Mouse (Mus musculus) ovary, postnatal 10 days (tissue): ENCODE results near the gene Samd14.

Experiments used
- DNase-seq: peaks from one replicate; pipeline ENCODE4 v3.0.0; 2022; ENCODE audit warnings: low spot score

The Samd14 gene

DNA sequence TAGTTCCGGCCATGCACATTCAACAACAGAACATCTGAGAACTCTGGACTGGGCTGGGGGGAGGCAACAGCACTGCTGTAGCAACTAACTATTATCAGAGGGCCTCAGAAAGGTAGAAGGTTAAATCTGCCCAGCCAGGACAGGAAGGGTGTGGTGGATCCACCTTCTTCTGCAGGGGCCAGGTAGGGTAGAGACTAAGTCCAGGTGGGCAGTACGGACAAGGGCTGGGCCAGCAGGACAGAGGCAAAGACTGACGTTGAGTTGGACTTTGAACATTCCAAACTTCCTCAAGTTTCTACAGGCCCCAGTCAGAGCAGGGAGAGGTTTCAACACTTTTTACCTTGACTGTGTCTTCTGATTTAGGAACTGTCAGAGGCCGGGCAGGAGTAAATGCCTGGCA is 65.0 kb downstream of the Samd14 start:
- DNase-seq, result no peak

DNA sequence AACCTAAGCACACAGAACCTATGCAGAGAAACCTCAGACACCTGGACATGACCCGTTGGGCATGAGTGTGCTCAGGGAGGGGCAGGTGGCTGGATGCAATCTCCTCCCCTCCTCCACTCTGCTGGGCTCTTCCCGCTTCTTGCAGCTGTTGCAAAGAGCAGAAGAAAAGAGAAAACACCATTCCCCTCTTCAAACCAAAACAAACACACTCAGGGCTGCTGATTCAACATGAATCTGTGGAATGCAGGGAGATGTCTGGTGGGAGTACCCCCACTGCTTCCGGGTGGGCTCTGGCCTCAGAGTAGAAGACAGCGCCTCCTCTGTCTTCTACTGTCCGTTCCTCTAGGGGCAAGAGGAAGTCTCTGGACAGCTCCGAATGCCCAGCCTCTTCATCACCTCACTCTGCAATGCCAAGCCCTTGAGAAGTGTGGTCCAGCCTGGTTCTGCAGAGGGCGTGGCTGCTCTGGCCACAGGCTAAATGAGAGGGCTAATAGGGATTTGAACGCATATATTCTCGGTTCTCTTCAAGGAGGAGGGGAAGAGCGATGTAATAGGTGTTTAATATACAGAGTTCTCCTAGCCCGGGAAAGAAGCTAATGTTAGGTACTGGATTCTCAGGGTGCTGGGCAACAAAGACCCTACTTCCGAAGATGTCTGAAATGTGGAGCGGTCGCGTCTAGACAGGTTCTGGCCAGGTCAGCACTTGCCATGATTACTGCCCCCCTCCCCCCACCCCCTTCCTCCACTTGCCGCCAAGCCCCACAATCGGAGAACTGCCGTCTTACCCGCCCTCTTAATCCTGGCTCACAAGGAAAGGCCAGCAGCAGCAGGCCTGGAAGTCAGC is 65.7 kb downstream of the Samd14 start:
- DNase-seq, result no peak
